Mouse (Mus musculus) heart, embryonic 15.5 days (tissue): ENCODE measurements at regions not wholly inside any gene's neighbourhood (a gene's known extent, or its start where the extent isn't known, plus 50 kb on each side); places are given as distances from the start of the nearest gene placed in this dataset.
A peak's percentile ranks its signal among the peaks of the same experiment; 100 is the strongest.
"Not testable (repeated sequence)": the region's sequence is repeated elsewhere in the genome, so short reads cannot be mapped to it uniquely, and the experiment has no call there.

Experiments used
- ATAC-seq: fragments of 200-750 bp; cut with Nextera tagmentation; replicated peaks from 2 replicates; pipeline ENCODE4 v1.8.0; 2017; ENCODE audit warnings: low read depth, moderate TSS enrichment; ENCODE audit not compliant: insufficient number of reproducible peaks, insufficient read depth, low FRiP score
- H3K27ac ChIP-seq: fragments of 300-500 bp; sonication (generic); 2 replicates; pipeline ENCODE4 v1.5.1; 2015; ENCODE audit warnings: mild to moderate bottlenecking, inconsistent platforms
- H3K27me3 ChIP-seq: fragments of 300-500 bp; sonication (generic); 2 replicates; pipeline ENCODE4 v1.6.1; 2015; ENCODE audit warnings: inconsistent platforms
- H3K36me3 ChIP-seq: fragments of 300-500 bp; sonication (generic); 2 replicates; pipeline ENCODE4 v1.6.1; 2015; ENCODE audit warnings: mild to moderate bottlenecking, inconsistent platforms
- H3K4me1 ChIP-seq: fragments of 300-500 bp; sonication (generic); replicated peaks from 2 replicates; pipeline ENCODE4 v1.6.1; 2015; ENCODE audit warnings: inconsistent platforms
- H3K4me2 ChIP-seq: fragments of 300-500 bp; sonication (generic); 2 replicates; pipeline ENCODE4 v1.6.1; 2015; ENCODE audit warnings: inconsistent platforms, mild to moderate bottlenecking, moderate library complexity
- H3K4me3 ChIP-seq: fragments of 300-500 bp; sonication (generic); 2 replicates; pipeline ENCODE4 v1.5.1; 2015; ENCODE audit warnings: mild to moderate bottlenecking, inconsistent platforms
- H3K9ac ChIP-seq: fragments of 300-500 bp; sonication (generic); 2 replicates; pipeline ENCODE4 v1.6.1; 2015; ENCODE audit warnings: mild to moderate bottlenecking, inconsistent platforms
- H3K9me3 ChIP-seq: fragments of 300-500 bp; sonication (generic); replicated peaks from 2 replicates; pipeline ENCODE4 v1.6.1; 2016; ENCODE audit warnings: inconsistent platforms
- WGBS: fragments of 180-500 bp; shearing (Covaris S2); methylation state at CpG from one replicate; pipeline ENCODE4 v1.1.7; 2015; ENCODE audit warnings: mixed read lengths; 5-methylcytosine and 5-hydroxymethylcytosine counted together

GRCm38 (mm10) chr4:6600766-6601367, 1638.0 kb downstream of the Car8 start:
- Histone ChIP-seq H3K27me3 (no peaks in the 10 kb centered on the region), H3K36me3 (no peaks in the 10 kb centered on the region), H3K9me3 (no peaks in the 10 kb centered on the region), H3K4me2 (no peak overlapping the region), H3K9ac (no peak overlapping the region), H3K4me3 (no peak overlapping the region), H3K27ac (no peak overlapping the region), H3K4me1 (no peaks in the 10 kb centered on the region)
- 74% methylated on average over 7 of the region's 7 CpGs for WGBS
- no peak for ATAC-seq

- no peak overlapping the region for H3K9ac ChIP-seq
- H3K9me3 ChIP-seq = no peaks in the 10 kb centered on the region
- no peak overlapping the region for H3K27ac ChIP-seq
- no peaks in the 10 kb centered on the region for H3K27me3 ChIP-seq
- H3K4me1 ChIP-seq = no peaks in the 10 kb centered on the region
- no peak overlapping the region for H3K4me2 ChIP-seq
- H3K36me3 ChIP-seq = no peaks in the 10 kb centered on the region
- no peak for ATAC-seq
- H3K4me3 ChIP-seq = no peak overlapping the region
- whole genome bisulfite sequencing = 70% methylated on average over 1 of the region's 1 CpGs
Measured at GRCm38 (mm10) chr4:6596321-6596720, 1642.5 kb downstream of the Car8 start.

DNA sequence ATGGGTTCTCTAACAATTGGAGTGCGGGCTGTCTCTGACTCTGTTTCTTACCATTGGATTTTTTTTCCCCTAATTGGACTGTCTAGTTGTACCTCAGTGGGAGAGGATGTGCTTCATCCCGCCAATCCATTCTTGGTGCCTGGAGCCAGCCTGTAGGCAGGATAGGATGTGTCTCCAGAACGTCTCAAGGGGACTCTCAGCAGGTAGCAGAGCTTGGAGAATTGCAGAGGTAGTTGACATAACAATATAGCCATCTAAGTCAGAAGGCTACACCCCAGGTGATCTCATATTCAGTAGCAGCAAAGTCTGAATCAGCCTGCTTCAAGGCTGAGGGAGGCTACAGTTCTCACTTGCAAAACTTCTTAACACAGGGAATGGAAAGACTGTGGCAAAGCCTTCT, 1646.0 kb downstream of the Car8 start:
- H3K9me3 ChIP-seq, H3K9ac ChIP-seq, H3K36me3 ChIP-seq, H3K4me2 ChIP-seq, ATAC-seq, H3K27me3 ChIP-seq, H3K4me1 ChIP-seq, H3K4me3 ChIP-seq, H3K27ac ChIP-seq: not testable (repeated sequence)
- WGBS = 70% methylated on average over 3 of the region's 3 CpGs

DNA sequence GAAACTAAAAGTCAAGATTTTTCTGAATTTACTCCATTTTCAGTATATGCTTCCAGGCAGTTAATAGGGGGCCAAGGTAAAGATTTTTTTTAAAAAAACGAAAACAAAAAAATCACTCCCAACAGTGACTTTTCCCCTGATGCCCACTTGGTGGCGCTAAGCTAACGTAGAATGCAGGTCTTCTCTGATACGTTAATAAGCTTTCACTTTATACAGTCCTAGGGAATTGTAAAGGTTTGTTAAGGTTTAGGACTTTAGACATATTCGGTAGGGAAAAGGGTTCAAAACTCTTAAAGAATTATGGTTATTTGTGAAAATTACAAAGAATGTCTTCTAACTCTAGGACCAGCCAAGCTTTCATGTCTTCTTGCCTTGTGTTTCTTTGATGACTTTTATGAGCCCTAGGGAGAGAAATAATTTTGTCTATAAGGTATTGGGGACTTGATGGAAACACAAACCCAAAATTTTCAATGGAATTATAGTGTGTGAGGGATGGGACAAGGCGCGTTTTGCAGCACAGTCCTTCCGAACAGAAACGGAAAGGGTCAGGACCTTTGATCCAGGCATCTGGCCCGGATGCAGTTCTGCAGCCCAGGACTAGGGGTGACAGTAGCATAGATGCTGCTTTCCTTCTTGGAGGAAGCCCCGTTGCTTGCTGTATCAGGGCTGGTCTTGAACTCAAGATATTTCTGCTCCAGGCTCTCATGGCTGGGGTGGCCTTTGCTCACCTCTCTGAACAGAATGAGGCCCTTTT, 1677.1 kb downstream of the Car8 start:
- no peak overlapping the region for H3K9ac ChIP-seq
- no peaks in the 10 kb centered on the region for H3K9me3 ChIP-seq
- H3K36me3 ChIP-seq = no peaks in the 10 kb centered on the region
- H3K4me2 ChIP-seq = peak overlapping the region; percentile 30
- H3K27me3 ChIP-seq = no peaks in the 10 kb centered on the region
- H3K4me1 ChIP-seq = 0 out of 2 replicates have a peak, but pooled peaks cover 3% of the 10 kb centered on the region
- ATAC-seq = no peak
- H3K27ac ChIP-seq = no peak overlapping the region
- H3K4me3 ChIP-seq = no peak overlapping the region
- 36% methylated on average over 11 of the region's 11 CpGs for WGBS

DNA sequence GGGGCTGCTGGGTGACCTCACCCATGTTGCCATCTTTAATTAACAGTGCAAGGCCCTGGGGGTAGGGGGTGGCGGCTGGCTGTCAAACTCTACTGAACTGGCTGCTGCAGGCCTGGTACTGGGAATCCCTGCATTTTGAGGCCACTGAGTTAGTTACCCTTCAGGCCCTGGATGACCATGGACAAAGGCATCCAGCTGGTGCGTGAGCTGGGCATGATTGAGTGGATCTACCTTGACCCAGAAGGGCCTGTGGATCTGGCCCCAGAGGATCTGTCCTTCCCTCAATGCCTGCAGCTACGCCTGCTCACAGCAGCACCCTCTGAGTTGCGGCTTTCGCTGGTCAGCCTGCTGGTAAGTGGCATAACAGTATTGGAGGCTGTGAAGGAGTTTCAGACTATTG, 1699.2 kb downstream of the Car8 start:
- ATAC-seq = no peak
- H3K4me2 ChIP-seq = no peak overlapping the region
- no peak overlapping the region for H3K4me3 ChIP-seq
- H3K36me3 ChIP-seq = no peaks in the 10 kb centered on the region
- H3K27me3 ChIP-seq = no peaks in the 10 kb centered on the region
- H3K27ac ChIP-seq = no peak overlapping the region
- no peak overlapping the region for H3K9ac ChIP-seq
- H3K4me1 ChIP-seq = 0 out of 2 replicates have a peak, but pooled peaks cover 2% of the 10 kb centered on the region
- 93% methylated on average over 5 of the region's 5 CpGs for WGBS
- no peaks in the 10 kb centered on the region for H3K9me3 ChIP-seq

DNA sequence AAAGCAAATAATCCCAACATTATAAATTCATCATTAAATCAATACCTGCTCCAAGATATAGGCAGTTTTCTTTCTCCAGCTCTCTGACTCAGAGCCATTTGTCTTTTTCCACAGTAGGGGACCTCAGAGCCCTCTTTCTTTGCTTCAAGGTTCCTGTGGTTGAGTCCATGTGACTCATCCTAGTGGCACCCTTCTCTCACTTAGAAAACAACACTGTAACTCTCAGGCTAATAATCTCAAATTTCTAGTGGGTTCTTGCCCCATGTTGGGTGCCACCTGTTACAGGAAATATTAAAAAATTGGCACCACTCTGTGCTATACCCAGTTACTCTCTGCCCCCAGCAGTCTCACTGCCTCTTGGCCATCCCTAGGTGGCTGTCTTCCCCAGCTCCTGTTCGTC, 1706.4 kb downstream of the Car8 start:
- H3K9ac ChIP-seq = no peak overlapping the region
- no peaks in the 10 kb centered on the region for H3K4me1 ChIP-seq
- no peak overlapping the region for H3K4me2 ChIP-seq
- H3K27ac ChIP-seq = no peak overlapping the region
- no peak for ATAC-seq
- no peaks in the 10 kb centered on the region for H3K27me3 ChIP-seq
- no peaks in the 10 kb centered on the region for H3K9me3 ChIP-seq
- no peaks in the 10 kb centered on the region for H3K36me3 ChIP-seq
- WGBS = 61% methylated on average over 1 of the region's 1 CpGs
- no peak overlapping the region for H3K4me3 ChIP-seq

GRCm38 (mm10) chr4:6517626-6518025, 1721.2 kb downstream of the Car8 start:
- Histone ChIP-seq H3K36me3 (no peaks in the 10 kb centered on the region), H3K4me3 (no peak overlapping the region), H3K9ac (no peak overlapping the region), H3K27ac (no peak overlapping the region), H3K4me2 (no peak overlapping the region), H3K27me3 (no peaks in the 10 kb centered on the region), H3K4me1 (peaks cover 2% of the 10 kb centered on the region; the same call in 1 of the 2 replicates), H3K9me3 (no peaks in the 10 kb centered on the region)
- no peak for ATAC-seq
- WGBS = 75% methylated on average over 1 of the region's 1 CpGs

GRCm38 (mm10) chr4:6514823-6515222, 1721.7 kb upstream of the Impad1 start:
- no peak overlapping the region for H3K4me2 ChIP-seq
- peaks cover 2% of the 10 kb centered on the region; the same call in 1 of the 2 replicates for H3K4me1 ChIP-seq
- H3K36me3 ChIP-seq = no peaks in the 10 kb centered on the region
- 20% methylated on average over 6 of the region's 6 CpGs for WGBS
- no peaks in the 10 kb centered on the region for H3K9me3 ChIP-seq
- ATAC-seq = no peak
- H3K27me3 ChIP-seq = no peaks in the 10 kb centered on the region
- H3K4me3 ChIP-seq = no peak overlapping the region
- H3K27ac ChIP-seq = no peak overlapping the region
- no peak overlapping the region for H3K9ac ChIP-seq

DNA sequence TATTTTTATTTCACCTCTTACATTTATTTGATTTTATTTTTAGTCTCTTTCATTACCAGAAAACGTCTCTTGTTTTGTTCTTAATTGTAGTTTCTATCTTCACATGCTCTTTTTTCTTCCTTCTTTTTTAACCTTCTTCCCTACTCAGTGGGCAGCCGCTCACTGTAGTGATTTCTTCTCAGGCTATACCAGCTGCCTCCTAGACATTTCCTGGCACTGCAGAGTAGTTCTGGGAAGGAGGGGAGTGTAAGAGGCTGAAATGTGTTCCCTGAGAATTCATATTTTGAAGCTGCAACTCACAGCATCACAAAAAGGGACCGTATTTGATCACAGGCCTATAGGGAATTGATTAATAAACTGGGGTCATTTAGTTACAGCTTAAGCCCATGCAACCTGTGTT, 1720.5 kb upstream of the Impad1 start:
- Histone ChIP-seq H3K9me3 (no peaks in the 10 kb centered on the region), H3K4me3 (no peak overlapping the region), H3K4me1 (peaks cover 2% of the 10 kb centered on the region; the same call in 1 of the 2 replicates), H3K36me3 (no peaks in the 10 kb centered on the region), H3K9ac (no peak overlapping the region), H3K4me2 (no peak overlapping the region), H3K27ac (no peak overlapping the region), H3K27me3 (no peaks in the 10 kb centered on the region)
- no peak for ATAC-seq
- 71% methylated on average over 3 of the region's 3 CpGs for WGBS

DNA sequence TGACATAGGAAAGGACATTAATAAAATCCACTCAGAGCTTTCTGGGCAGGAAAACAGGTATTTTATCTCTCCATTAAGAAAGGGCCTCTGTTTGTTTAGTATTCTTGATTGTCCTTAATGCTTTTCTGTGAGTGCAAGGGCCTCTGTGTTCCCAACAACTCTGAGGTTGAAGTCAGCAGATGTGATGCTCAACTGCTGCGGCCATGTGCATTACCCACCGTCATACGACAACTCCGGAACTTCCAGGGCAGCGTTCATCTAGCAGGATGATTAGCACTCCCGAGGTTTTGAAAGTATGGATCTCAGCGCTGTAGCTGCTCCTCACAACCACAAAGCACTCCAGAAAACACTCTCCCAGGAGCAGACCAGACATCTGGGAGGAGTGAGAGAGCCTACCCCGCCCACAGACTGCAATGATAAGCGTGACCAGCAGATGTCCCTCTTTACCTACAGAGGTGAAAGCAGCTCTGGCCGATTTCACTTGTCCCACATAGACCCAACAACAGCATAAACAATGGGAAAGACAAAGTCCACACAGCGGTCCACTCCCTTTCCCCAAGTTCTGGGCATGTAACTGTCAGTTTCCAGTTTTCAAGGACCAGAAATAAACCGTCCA, 1719.7 kb upstream of the Impad1 start:
- Histone ChIP-seq H3K27ac (no peak overlapping the region), H3K4me1 (peaks cover 2% of the 10 kb centered on the region; the same call in 1 of the 2 replicates), H3K9me3 (no peaks in the 10 kb centered on the region), H3K4me3 (no peak overlapping the region), H3K36me3 (no peaks in the 10 kb centered on the region), H3K4me2 (peak overlapping the region; percentile 37), H3K9ac (no peak overlapping the region), H3K27me3 (no peaks in the 10 kb centered on the region)
- ATAC-seq = 0 out of 2 replicates have a peak, but pooled peaks have one; percentile 18
- 14% methylated on average over 12 of the region's 12 CpGs for WGBS

- Histone ChIP-seq H3K9ac (no peak overlapping the region), H3K4me1 (peaks cover under 1% of the 10 kb centered on the region; the same call in 1 of the 2 replicates), H3K27ac (no peak overlapping the region), H3K36me3 (no peaks in the 10 kb centered on the region), H3K27me3 (no peaks in the 10 kb centered on the region), H3K4me2 (no peak overlapping the region), H3K4me3 (no peak overlapping the region), H3K9me3 (no peaks in the 10 kb centered on the region)
- no peak for ATAC-seq
- WGBS = 82% methylated on average over 5 of the region's 5 CpGs
Measured at GRCm38 (mm10) chr4:6508091-6508490, 1714.9 kb upstream of the Impad1 start.
